Mouse (Mus musculus): ENCODE measurements around the gene Arl15.
A peak's percentile ranks its signal among the peaks of the same experiment; 100 is the strongest.

Arl15 gene

GRCm38 (mm10) chr13:114115106-114115505, 320.8 kb downstream of the Arl15 start:
- no peak for DNase-seq

GRCm38 (mm10) chr13:114118104-114118830, 324.0 kb downstream of the Arl15 start:
- DNase-seq = peak; percentile 27

- no peak for DNase-seq
These were observed 325.5 kb downstream of the Arl15 start for GRCm38 (mm10) chr13:114119816-114120215.

- no peak for DNase-seq
These were observed 327.3 kb downstream of the Arl15 start for GRCm38 (mm10) chr13:114121591-114121990.

- no peak for DNase-seq
These were observed 329.1 kb downstream of the Arl15 start for GRCm38 (mm10) chr13:114123391-114123790.

- no peak for DNase-seq
These were observed 330.1 kb downstream of the Arl15 start for GRCm38 (mm10) chr13:114124385-114124784.

GRCm38 (mm10) chr13:114124991-114125390, 330.7 kb downstream of the Arl15 start:
- DNase-seq = no peak

- DNase-seq = no peak
These were observed 334.1 kb downstream of the Arl15 start for GRCm38 (mm10) chr13:114128366-114128765.

GRCm38 (mm10) chr13:114129986-114130385, 335.7 kb downstream of the Arl15 start:
- no peak for DNase-seq

GRCm38 (mm10) chr13:114130566-114131319, 336.4 kb downstream of the Arl15 start:
- DNase-seq = no peak

- no peak for DNase-seq
These were observed 344.6 kb downstream of the Arl15 start for GRCm38 (mm10) chr13:114138921-114139320.

- DNase-seq = no peak
These were observed 345.3 kb downstream of the Arl15 start for GRCm38 (mm10) chr13:114139570-114139969.

- no peak for DNase-seq
These were observed 348.5 kb downstream of the Arl15 start for GRCm38 (mm10) chr13:114142826-114143225.

GRCm38 (mm10) chr13:114143247-114143646, 348.9 kb downstream of the Arl15 start:
- DNase-seq = no peak

- DNase-seq = no peak
These were observed 350.0 kb downstream of the Arl15 start for GRCm38 (mm10) chr13:114144052-114145046.

GRCm38 (mm10) chr13:114145249-114145648, 350.9 kb downstream of the Arl15 start:
- no peak for DNase-seq

- no peak for DNase-seq
These were observed 356.8 kb downstream of the Arl15 start for GRCm38 (mm10) chr13:114150856-114151697.

GRCm38 (mm10) chr13:114151698-114152069, 357.4 kb downstream of the Arl15 start:
- no peak for DNase-seq

GRCm38 (mm10) chr13:114156689-114157088, 362.4 kb downstream of the Arl15 start:
- DNase-seq = no peak

GRCm38 (mm10) chr13:114158111-114158730, 363.9 kb downstream of the Arl15 start:
- no peak for DNase-seq

GRCm38 (mm10) chr13:114159634-114160391, 365.5 kb downstream of the Arl15 start:
- no peak for DNase-seq
